Mouse (Mus musculus): Measurements from ENCODE around the gene H2-M10.2. TPM values are rescaled to one million over a fixed set of nuclear protein-coding genes. Genes with fewer than 3 reads are reported as not detected.
A peak's percentile ranks its signal among the peaks of the same experiment; 100 is the strongest.

H2-M10.2 gene
- polyA plus RNA-seq (2012; rRNA removed) (not detected in 2 replicates), polyA plus RNA-seq (2014; fragmentation: Nextera tagmentation; extraction: Ambion mirVana) (not detected in 2 replicates)

- Histone ChIP-seq H3K9ac (replicated peaks) (no peak within 1 kb of the TSS), H3K9me3 (ENCODE audit: control insufficient read depth, low read length) (no peaks in the 10 kb centered on the region), H3K4me1 (replicated peaks; ENCODE audit: control insufficient read depth in 2 of 2, insufficient read depth in 2 of 2, low read length in 1 of 2) (no peaks in the 10 kb centered on the region), H3K27ac (no peak within 1 kb of the TSS), H3K4me3 (ENCODE audit: insufficient read depth in 1 of 2, low read depth in 2 of 2, low read length in 2 of 2) (no peak within 1 kb of the TSS), H3K4me2 (ENCODE audit: low read depth) (no peak within 1 kb of the TSS), H3K36me3 (replicated peaks; ENCODE audit: control insufficient read depth, insufficient read depth, low read depth) (no peaks in the 10 kb centered on the region), H3K27me3 (ENCODE audit: control insufficient read depth, insufficient read depth, low read length) (no peaks in the 10 kb centered on the region)
- ATAC-seq (ENCODE audit: insufficient read depth) (no peak), DNase-seq (ENCODE audit: low read depth in 3 of 3, low spot score in 3 of 3) (no peak)
- WGBS (ENCODE audit: insufficient replicate concordance): 76% methylated on average over 2 of the region's 2 CpGs
- TF ChIP-seq CTCF (IDR thresholded peaks at IDR 0.05; ENCODE audit: low read depth) (no peak), EP300 (IDR thresholded peaks at IDR 0.05; ENCODE audit: low read depth) (no peak)
Measured at GRCm38 (mm10) chr17:36286390-36286789, at the start of gene H2-M10.2. Gene H2-M10.2 (minus strand): TSS chr17:36286490.

GRCm38 (mm10) chr17:36326055-36326454 lies 39.8 kb upstream of the H2-M10.2 start, which contains the start of gene H2-M10.1:
Gene H2-M10.1 (minus strand): TSS chr17:36326155.
- H3K4me3 ChIP-seq (ENCODE audit: insufficient read depth in 1 of 2, low read depth in 2 of 2, low read length in 2 of 2): no peak within 1 kb of the TSS
- no peaks in the 10 kb centered on the region for H3K4me1 ChIP-seq (replicated peaks; ENCODE audit: control insufficient read depth in 2 of 2, insufficient read depth in 2 of 2, low read length in 1 of 2)
- no peaks in the 10 kb centered on the region for H3K9me3 ChIP-seq (ENCODE audit: control insufficient read depth, low read length)
- TF ChIP-seq CTCF (IDR thresholded peaks at IDR 0.05; ENCODE audit: low read depth) (no peak), EP300 (IDR thresholded peaks at IDR 0.05; ENCODE audit: low read depth) (no peak)
- no peaks in the 10 kb centered on the region for H3K36me3 ChIP-seq (replicated peaks; ENCODE audit: control insufficient read depth, insufficient read depth, low read depth)
- DNase-seq (ENCODE audit: low read depth in 3 of 3, low spot score in 3 of 3) (no peak), ATAC-seq (ENCODE audit: insufficient read depth) (no peak)
- no peak within 1 kb of the TSS for H3K9ac ChIP-seq (replicated peaks)
- H3K4me2 ChIP-seq (ENCODE audit: low read depth): no peak within 1 kb of the TSS
- H3K27me3 ChIP-seq (ENCODE audit: control insufficient read depth, insufficient read depth, low read length): no peaks in the 10 kb centered on the region
- 66% methylated on average over 4 of the region's 4 CpGs for WGBS (ENCODE audit: insufficient replicate concordance)
- H3K27ac ChIP-seq: no peak within 1 kb of the TSS

GRCm38 (mm10) chr17:36315689-36316253 lies 29.5 kb upstream of the H2-M10.2 start:
- TF ChIP-seq EP300 (IDR thresholded peaks at IDR 0.05; ENCODE audit: low read depth): no peak
- no peak for TF ChIP-seq CTCF (IDR thresholded peaks at IDR 0.05; ENCODE audit: low read depth)
- H3K4me1 ChIP-seq (replicated peaks; ENCODE audit: control insufficient read depth in 2 of 2, insufficient read depth in 2 of 2, low read length in 1 of 2): peaks cover 0 to 4% of the 10 kb centered on the region in 2 experiments; a peak in 1 of 4 replicates
- H3K4me3 ChIP-seq (ENCODE audit: insufficient read depth in 1 of 2, low read depth in 2 of 2, low read length in 2 of 2): peak overlapping the region; percentile 54 to 70
- H3K36me3 ChIP-seq (replicated peaks; ENCODE audit: control insufficient read depth, insufficient read depth, low read depth): no peaks in the 10 kb centered on the region
- peak overlapping the region; percentile 79 for H3K4me2 ChIP-seq (ENCODE audit: low read depth)
- DNase-seq (ENCODE audit: low read depth in 3 of 3, low spot score in 3 of 3) (no peak), ATAC-seq (ENCODE audit: insufficient read depth) (no peak)
- 24% methylated on average over 5 of the region's 5 CpGs for WGBS (ENCODE audit: insufficient replicate concordance)
- no peak overlapping the region for H3K9ac ChIP-seq (replicated peaks)
- H3K27me3 ChIP-seq (ENCODE audit: control insufficient read depth, insufficient read depth, low read length): no peaks in the 10 kb centered on the region; the same call in 1 of the 2 replicates
- H3K27ac ChIP-seq: no peak overlapping the region
- no peaks in the 10 kb centered on the region for H3K9me3 ChIP-seq (ENCODE audit: control insufficient read depth, low read length)

- TF ChIP-seq EP300 (IDR thresholded peaks at IDR 0.05; ENCODE audit: low read depth) (no peak), CTCF (IDR thresholded peaks at IDR 0.05; ENCODE audit: low read depth) (no peak)
- Histone ChIP-seq H3K27ac (no peak overlapping the region), H3K9me3 (ENCODE audit: control insufficient read depth, low read length) (no peaks in the 10 kb centered on the region), H3K4me3 (ENCODE audit: insufficient read depth in 1 of 2, low read depth in 2 of 2, low read length in 2 of 2) (peak overlapping the region; percentile 54 to 70), H3K27me3 (ENCODE audit: control insufficient read depth, insufficient read depth, low read length) (no peaks in the 10 kb centered on the region; the same call in 1 of the 2 replicates), H3K9ac (replicated peaks) (peak overlapping the region; percentile 45), H3K36me3 (replicated peaks; ENCODE audit: control insufficient read depth, insufficient read depth, low read depth) (no peaks in the 10 kb centered on the region), H3K4me2 (ENCODE audit: low read depth) (peak overlapping the region; percentile 79), H3K4me1 (replicated peaks; ENCODE audit: control insufficient read depth in 2 of 2, insufficient read depth in 2 of 2, low read length in 1 of 2) (peaks cover 0 to 4% of the 10 kb centered on the region in 2 experiments; a peak in 1 of 4 replicates)
- ATAC-seq (ENCODE audit: insufficient read depth): no peak
- DNase-seq (ENCODE audit: low read depth in 3 of 3, low spot score in 3 of 3): no peak
- under 1% methylated on average over 19 of the region's 19 CpGs for WGBS (ENCODE audit: insufficient replicate concordance)
Measured at GRCm38 (mm10) chr17:36315041-36315688, 28.9 kb upstream of the H2-M10.2 start.

GRCm38 (mm10) chr17:36314511-36314910 lies 28.2 kb upstream of the H2-M10.2 start:
- Histone ChIP-seq H3K4me1 (replicated peaks; ENCODE audit: control insufficient read depth in 2 of 2, insufficient read depth in 2 of 2, low read length in 1 of 2) (peaks cover 0 to 4% of the 10 kb centered on the region in 2 experiments; a peak in 1 of 4 replicates), H3K36me3 (replicated peaks; ENCODE audit: control insufficient read depth, insufficient read depth, low read depth) (no peaks in the 10 kb centered on the region), H3K9me3 (ENCODE audit: control insufficient read depth, low read length) (no peaks in the 10 kb centered on the region), H3K4me2 (ENCODE audit: low read depth) (peak overlapping the region; percentile 79), H3K27ac (no peak overlapping the region), H3K27me3 (ENCODE audit: control insufficient read depth, insufficient read depth, low read length) (no peaks in the 10 kb centered on the region; the same call in 1 of the 2 replicates), H3K4me3 (ENCODE audit: insufficient read depth in 1 of 2, low read depth in 2 of 2, low read length in 2 of 2) (peak overlapping the region in 1 of 2 experiments; percentile 54; a peak in 2 of 4 replicates), H3K9ac (replicated peaks) (no peak overlapping the region)
- 7% methylated on average over 9 of the region's 9 CpGs for WGBS (ENCODE audit: insufficient replicate concordance)
- ATAC-seq (ENCODE audit: insufficient read depth) (no peak), DNase-seq (ENCODE audit: low read depth in 3 of 3, low spot score in 3 of 3) (no peak)
- TF ChIP-seq EP300 (IDR thresholded peaks at IDR 0.05; ENCODE audit: low read depth): no peak
- no peak for TF ChIP-seq CTCF (IDR thresholded peaks at IDR 0.05; ENCODE audit: low read depth)

All from liver, embryonic 14.5 days (tissue).